Mouse (Mus musculus): ENCODE results near the gene Osbpl3.
"Not testable (repeated sequence)": the region's sequence is repeated elsewhere in the genome, so short reads cannot be mapped to it uniquely, and the experiment has no call there.

Gene Osbpl3

GRCm38 (mm10) chr6:50453651-50454050 is 2.4 kb downstream of the Osbpl3 start:
- no peak for DNase-seq (ENCODE audit: low read depth, low spot score)

- no peak for DNase-seq (ENCODE audit: low read depth, low spot score)
Measured at GRCm38 (mm10) chr6:50452220-50452619, 3.8 kb downstream of the Osbpl3 start.

- DNase-seq (ENCODE audit: low read depth, low spot score): no peak
Measured at GRCm38 (mm10) chr6:50445616-50446015, 10.4 kb downstream of the Osbpl3 start.

- DNase-seq (ENCODE audit: low read depth, low spot score): no peak
Measured at GRCm38 (mm10) chr6:50440966-50441862, 14.8 kb downstream of the Osbpl3 start.

GRCm38 (mm10) chr6:50440197-50440596 is 15.8 kb downstream of the Osbpl3 start:
- no peak for DNase-seq (ENCODE audit: low read depth, low spot score)

- DNase-seq (ENCODE audit: low read depth, low spot score): not testable (repeated sequence)
Measured at GRCm38 (mm10) chr6:50438900-50439299, 17.1 kb downstream of the Osbpl3 start.

- no peak for DNase-seq (ENCODE audit: low read depth, low spot score)
Measured at GRCm38 (mm10) chr6:50437815-50438214, 18.2 kb downstream of the Osbpl3 start.

- no peak for DNase-seq (ENCODE audit: low read depth, low spot score)
Measured at GRCm38 (mm10) chr6:50436661-50437060, 19.3 kb downstream of the Osbpl3 start.

GRCm38 (mm10) chr6:50432491-50432890 is 23.5 kb downstream of the Osbpl3 start:
- DNase-seq (ENCODE audit: low read depth, low spot score): no peak

- no peak for DNase-seq (ENCODE audit: low read depth, low spot score)
Measured at GRCm38 (mm10) chr6:50429299-50429698, 26.7 kb downstream of the Osbpl3 start.

GRCm38 (mm10) chr6:50427051-50427732 is 28.8 kb downstream of the Osbpl3 start:
- no peak for DNase-seq (ENCODE audit: low read depth, low spot score)

GRCm38 (mm10) chr6:50426571-50426970 is 29.4 kb downstream of the Osbpl3 start:
- DNase-seq (ENCODE audit: low read depth, low spot score): no peak

GRCm38 (mm10) chr6:50424271-50424670 is 31.7 kb downstream of the Osbpl3 start:
- no peak for DNase-seq (ENCODE audit: low read depth, low spot score)

- no peak for DNase-seq (ENCODE audit: low read depth, low spot score)
Measured at GRCm38 (mm10) chr6:50420413-50420812, 35.6 kb downstream of the Osbpl3 start.

GRCm38 (mm10) chr6:50419518-50420290 is 36.3 kb downstream of the Osbpl3 start:
- DNase-seq (ENCODE audit: low read depth, low spot score): no peak

GRCm38 (mm10) chr6:50418951-50419350 is 37.0 kb downstream of the Osbpl3 start:
- DNase-seq (ENCODE audit: low read depth, low spot score): no peak

GRCm38 (mm10) chr6:50416854-50417253 is 39.1 kb downstream of the Osbpl3 start:
- DNase-seq (ENCODE audit: low read depth, low spot score): no peak

GRCm38 (mm10) chr6:50415431-50415830 is 40.6 kb downstream of the Osbpl3 start:
- no peak for DNase-seq (ENCODE audit: low read depth, low spot score)

- peak; percentile 10 for DNase-seq (ENCODE audit: low read depth, low spot score)
Measured at GRCm38 (mm10) chr6:50414547-50414946, 41.5 kb downstream of the Osbpl3 start.

GRCm38 (mm10) chr6:50413381-50413780 is 42.6 kb downstream of the Osbpl3 start:
- DNase-seq (ENCODE audit: low read depth, low spot score): peak; percentile 54

- DNase-seq (ENCODE audit: low read depth, low spot score): no peak
Measured at GRCm38 (mm10) chr6:50412174-50412573, 43.8 kb downstream of the Osbpl3 start.

GRCm38 (mm10) chr6:50404698-50405097 is 51.3 kb downstream of the Osbpl3 start:
- no peak for DNase-seq (ENCODE audit: low read depth, low spot score)

Data from skeletal muscle tissue, adult 2 months (tissue).